Mouse (Mus musculus): ENCODE data around the gene Prss36.

The Prss36 gene

GRCm38 (mm10) chr7:127946470-127947023, at the start of gene Prss36:
TSS of gene Prss36 (minus strand) at chr7:127946725.
- in situ Hi-C loops (cut with MboI; ENCODE audit: unreplicated experiment in 2 of 2): loop anchor here (10.0 kb wide), 3 partner anchors 142 to 582 kb away; partner anchors contain the start of gene Hsd3b7 (in 1 of the 2)

GRCm38 (mm10) chr7:127993341-127993977, 46.9 kb upstream of the Prss36 start, which contains the start of gene Pycard:
TSS of gene Pycard (minus strand) at chr7:127993867.
- in situ Hi-C loops (cut with MboI; ENCODE audit: unreplicated experiment in 2 of 2): loop anchor here (5.0 to 25.0 kb wide), 4 partner anchors 101 to 719 kb away; no protein-coding TSS in a partner anchor

- in situ Hi-C loops (cut with MboI; ENCODE audit: unreplicated experiment in 2 of 2): loop anchor here (5.0 to 25.0 kb wide), 4 partner anchors 102 to 720 kb away; no protein-coding TSS in a partner anchor
These were observed 46.2 kb upstream of the Prss36 start for GRCm38 (mm10) chr7:127992488-127993340.

DNA sequence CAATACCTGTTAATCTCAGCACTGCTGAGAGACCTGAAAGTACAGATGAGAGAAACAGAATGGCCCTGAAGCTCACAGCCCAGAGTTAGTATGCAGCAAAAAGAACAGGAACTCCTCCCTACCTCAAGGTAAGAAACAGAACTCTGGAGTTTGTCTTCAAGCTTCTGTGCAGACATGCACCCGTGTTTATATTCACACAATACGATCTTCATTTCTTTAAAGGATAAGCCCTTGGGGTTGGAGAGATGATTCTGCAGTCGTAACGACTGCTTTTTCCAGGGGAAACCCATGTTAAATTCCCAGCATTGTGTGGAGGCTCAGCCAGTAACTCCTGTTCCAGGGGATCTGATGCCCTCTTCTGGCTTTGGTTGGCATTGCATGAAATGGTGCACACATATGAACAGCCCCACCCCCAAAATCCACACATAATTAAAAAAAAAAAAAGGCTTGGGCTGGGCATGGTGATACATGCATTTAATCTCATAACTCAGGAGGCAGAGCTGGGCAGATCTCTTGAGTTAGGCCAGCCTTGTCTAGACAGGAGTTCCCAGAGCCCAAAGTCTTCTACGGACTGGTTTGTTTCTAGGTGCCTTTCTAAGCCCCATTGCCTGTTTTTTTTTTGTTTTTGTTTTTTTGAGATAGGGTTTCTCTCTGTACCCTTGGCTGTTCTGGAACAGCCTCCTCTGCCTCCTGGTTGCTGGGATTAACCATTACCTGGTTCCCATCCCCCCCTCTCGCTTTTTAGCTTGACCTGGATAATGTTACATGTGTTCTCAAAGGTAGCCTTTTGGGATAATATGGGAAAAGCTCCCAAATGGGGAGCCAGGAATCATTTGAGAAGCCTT, 45.3 kb upstream of the Prss36 start:
- in situ Hi-C loops (cut with MboI; ENCODE audit: unreplicated experiment in 2 of 2): loop anchor here (5.0 to 25.0 kb wide), 4 partner anchors 103 to 720 kb away; no protein-coding TSS in a partner anchor

GRCm38 (mm10) chr7:127988904-127989303, 42.4 kb upstream of the Prss36 start:
- in situ Hi-C loops (cut with MboI; ENCODE audit: unreplicated experiment in 2 of 2): loop anchor here (5.0 to 25.0 kb wide), 3 partner anchors 218 to 723 kb away; partner anchors contain the start of gene Cox6a2 (in 1 of the 2)

- in situ Hi-C loops (cut with MboI; ENCODE audit: unreplicated experiment in 2 of 2): loop anchor here in 1 of 2 experiments (5.0 to 25.0 kb wide), 3 partner anchors 227 to 732 kb away; partner anchors contain the start of gene Cox6a2
These were observed 34.1 kb upstream of the Prss36 start for GRCm38 (mm10) chr7:127980606-127981005.

DNA sequence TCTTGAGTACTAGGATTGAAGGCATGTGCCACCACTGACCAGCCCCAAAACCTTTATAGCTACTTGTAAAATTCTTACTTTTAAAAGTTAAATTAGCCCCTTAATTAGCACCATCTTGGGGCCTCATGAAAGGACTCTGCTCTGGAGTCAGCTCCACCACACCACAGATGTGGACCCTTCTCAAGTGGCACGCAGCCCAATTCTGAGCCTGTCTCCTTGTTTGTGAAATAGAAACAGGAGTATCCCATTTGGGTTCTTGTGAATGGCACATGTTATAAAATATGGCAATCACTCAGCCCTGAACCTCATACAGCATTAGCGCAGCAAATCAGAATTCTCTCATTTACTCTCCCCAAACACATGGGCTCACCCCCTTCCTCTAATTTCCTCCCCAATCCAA, 32.3 kb upstream of the Prss36 start:
- in situ Hi-C loops (cut with MboI; ENCODE audit: unreplicated experiment in 2 of 2): loop anchor here in 1 of 2 experiments (25.0 kb wide), 2 partner anchors 358 to 733 kb away; no protein-coding TSS in a partner anchor

DNA sequence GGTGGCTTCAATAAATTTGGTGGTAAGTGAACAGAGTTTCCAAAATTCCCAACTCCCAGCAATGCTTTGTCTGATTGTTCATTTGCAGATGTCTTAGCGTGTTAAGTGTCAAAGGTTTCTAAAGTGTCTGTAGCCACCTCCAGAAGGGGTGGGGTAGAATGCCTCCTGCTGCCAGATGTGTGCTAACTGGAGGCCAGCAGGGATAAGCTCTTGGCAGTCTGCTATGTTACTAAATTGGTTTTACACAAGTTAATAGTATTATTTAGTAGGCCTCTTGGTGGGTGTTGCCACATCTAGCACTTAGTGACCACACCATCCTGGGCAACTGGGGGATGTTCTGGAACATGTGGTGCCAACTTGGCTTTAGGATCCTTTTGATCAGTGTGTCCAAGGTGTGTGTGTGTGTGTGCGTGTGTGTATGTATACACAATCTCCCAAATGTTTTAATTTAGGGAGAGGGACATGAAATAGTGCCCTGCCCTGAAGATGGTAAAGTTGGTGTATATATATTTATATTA, 27.9 kb upstream of the Prss36 start:
- in situ Hi-C loops (cut with MboI; ENCODE audit: unreplicated experiment in 2 of 2): no loop called here

DNA sequence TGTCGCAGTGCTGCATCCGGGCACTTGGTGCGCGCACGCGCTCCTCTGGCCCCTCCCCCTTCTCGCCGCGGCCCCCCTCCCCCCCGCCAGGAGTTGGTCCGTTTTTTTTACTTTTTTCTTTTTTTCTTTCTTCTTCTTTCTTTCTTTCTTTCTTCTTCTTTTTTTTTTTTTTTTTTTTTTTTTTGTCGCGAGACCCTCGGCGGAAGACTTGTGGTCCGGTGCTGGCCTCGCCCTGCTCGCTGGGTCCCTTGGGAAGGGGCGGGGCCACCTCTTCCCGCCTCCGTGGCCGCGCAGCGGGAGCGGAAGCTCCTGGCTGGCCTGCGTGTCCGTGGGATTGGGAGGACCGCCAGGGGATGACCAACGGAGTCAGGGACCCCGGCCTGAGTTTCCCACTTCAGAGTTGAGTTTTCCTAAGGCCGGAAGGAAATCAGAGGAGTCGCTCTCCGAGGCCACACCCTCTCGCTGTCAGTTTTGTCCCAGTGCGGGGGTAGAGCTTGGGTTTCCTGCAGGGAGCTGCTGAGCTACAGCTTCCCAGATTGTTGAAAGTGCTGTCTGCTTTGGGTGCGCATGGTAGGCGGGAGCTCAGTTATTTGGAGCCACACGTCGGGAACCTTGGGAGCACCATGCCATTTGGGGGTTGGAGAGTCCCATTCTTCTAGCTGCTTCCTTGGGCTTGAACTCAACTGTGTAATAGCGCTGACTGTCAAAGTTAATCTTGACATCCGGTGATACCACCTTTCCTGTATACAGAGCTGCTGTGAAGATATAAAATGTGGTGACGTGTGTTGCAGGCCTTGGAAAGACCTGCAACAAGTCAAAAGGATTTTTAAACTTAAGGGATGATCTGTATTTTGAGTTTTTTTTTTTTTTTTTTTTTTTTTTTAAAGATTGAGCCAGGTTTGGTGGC, 21.6 kb upstream of the Prss36 start:
- in situ Hi-C loops (cut with MboI; ENCODE audit: unreplicated experiment in 2 of 2): no loop called here

DNA sequence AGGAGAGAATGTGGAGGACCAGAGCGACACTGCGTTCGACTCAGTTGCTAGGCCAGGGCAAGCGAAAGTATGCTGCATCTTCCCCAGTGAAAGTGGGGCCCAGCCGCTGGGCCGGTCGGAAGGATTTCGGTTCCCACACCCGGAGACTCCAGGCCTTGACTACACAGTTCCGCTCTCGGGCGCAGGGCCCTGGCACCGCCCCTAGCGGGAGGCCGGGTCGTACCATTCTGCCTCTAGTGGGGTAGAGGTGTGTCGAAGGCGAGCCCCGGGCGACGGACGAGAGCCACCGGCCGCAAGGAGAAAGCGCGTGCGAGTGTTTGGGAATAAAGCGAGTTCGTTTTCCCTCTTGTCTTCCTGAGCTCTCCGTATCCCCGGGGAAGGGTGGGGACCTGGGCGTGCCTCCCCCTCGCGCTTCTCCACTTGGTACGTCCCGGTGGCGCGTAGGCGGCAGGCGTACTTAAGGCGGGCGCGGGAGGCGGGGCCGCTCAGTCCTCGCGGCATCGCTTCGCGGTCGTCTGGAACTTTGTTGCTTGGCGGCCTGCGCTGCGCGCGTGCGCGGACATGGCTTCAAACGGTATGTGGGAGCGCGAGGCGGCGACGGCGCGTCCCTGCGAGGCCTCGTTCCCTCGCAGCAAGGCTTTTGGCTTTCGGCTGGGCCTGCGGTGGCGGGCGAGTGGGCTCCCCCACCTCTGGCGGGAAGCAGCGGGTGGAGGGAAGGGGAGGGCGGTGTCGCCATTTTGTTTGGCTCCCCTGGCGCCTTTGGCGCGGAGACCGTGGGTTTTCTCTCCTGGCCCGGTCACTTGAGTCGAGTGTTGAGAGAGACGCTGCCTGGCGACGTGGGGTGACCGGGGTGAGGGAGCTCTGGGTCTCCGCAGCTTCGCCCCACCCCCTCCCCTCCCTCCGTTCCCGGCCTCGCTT, 20.7 kb upstream of the Prss36 start, which contains the start of gene Fus:
Fus (plus strand) TSS at position 454 of the 918 bp plus-strand sequence.
- in situ Hi-C loops (cut with MboI; ENCODE audit: unreplicated experiment in 2 of 2): no loop called here

DNA sequence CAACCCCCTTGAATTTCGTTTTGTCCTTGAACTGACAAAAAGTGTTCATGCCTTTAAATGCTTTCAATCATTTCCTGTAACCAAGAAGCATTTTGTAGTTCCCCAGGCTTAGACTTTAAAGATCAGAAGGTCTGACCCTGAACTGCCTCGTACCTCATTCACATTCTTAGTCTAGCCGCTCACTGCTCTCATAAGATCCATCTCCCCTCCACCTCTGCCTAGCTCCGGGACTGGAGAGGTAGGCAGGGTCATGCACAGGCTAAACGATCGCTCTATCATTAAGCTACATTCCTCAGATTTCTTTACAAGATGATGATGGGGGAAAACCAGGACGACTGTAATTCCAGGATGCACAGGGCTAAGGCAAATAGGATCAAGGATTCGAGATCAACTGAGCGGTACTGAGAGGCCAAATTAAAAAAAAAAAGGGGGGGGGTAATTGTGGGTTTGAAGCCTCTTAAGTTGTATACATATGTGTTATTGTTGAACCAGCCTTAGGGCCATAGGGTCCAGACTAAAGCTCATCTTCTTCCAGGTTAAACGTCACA, 19.9 kb upstream of the Prss36 start:
- in situ Hi-C loops (cut with MboI; ENCODE audit: unreplicated experiment in 2 of 2): no loop called here

DNA sequence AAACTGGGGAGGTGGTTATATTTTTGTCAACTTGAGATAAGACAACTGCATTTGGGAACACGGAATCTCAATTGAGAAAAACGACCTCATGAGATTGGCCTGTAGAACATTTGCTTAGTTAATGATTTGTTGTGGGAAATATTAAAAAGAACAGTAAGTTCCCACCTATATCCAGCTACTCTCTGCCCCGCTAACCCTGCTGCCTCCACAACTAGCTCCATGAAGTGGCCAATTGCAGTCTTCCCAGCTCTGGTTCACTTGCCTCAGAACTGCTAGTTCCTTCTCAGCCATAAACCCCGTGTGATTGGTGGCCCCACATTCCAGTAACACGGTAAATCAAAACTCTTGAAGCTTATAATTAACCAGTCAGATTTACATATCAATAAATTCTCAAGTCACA, 12.8 kb upstream of the Prss36 start:
- in situ Hi-C loops (cut with MboI; ENCODE audit: unreplicated experiment in 2 of 2): no loop called here

- in situ Hi-C loops (cut with MboI; ENCODE audit: unreplicated experiment in 2 of 2): no loop called here
These were observed 6.5 kb upstream of the Prss36 start for GRCm38 (mm10) chr7:127952864-127953581.

DNA sequence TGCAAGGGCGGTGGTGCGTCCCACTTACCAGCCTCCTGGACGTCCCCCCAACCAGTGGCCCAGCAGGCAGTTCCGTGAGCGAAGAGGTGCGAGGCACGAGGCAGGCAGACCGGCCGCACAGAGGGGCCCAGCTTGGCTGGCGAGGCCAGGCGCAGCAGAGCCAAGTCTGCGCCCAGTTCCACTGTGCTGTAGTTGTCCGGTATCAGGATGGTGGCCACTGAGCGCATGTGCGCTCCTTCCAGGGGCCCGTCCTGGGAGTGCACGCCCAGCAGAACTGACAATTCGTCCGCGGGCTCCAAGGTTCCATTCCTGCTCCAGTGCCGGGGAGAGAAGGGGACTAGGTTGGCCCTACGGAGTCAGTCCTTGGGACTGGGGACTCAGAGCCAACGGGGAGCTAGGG, 1.9 kb downstream of the Prss36 start:
- in situ Hi-C loops (cut with MboI; ENCODE audit: unreplicated experiment in 2 of 2): loop anchor here (5.0 to 10.0 kb wide), 4 partner anchors 140 to 580 kb away; partner anchors contain the start of gene Hsd3b7 (in 1 of the 2)

- in situ Hi-C loops (cut with MboI; ENCODE audit: unreplicated experiment in 2 of 2): loop anchor here (5.0 to 10.0 kb wide), 4 partner anchors 137 to 577 kb away; partner anchors contain the start of gene Hsd3b7 (in 1 of the 2)
These were observed 4.4 kb downstream of the Prss36 start for GRCm38 (mm10) chr7:127942097-127942496.

DNA sequence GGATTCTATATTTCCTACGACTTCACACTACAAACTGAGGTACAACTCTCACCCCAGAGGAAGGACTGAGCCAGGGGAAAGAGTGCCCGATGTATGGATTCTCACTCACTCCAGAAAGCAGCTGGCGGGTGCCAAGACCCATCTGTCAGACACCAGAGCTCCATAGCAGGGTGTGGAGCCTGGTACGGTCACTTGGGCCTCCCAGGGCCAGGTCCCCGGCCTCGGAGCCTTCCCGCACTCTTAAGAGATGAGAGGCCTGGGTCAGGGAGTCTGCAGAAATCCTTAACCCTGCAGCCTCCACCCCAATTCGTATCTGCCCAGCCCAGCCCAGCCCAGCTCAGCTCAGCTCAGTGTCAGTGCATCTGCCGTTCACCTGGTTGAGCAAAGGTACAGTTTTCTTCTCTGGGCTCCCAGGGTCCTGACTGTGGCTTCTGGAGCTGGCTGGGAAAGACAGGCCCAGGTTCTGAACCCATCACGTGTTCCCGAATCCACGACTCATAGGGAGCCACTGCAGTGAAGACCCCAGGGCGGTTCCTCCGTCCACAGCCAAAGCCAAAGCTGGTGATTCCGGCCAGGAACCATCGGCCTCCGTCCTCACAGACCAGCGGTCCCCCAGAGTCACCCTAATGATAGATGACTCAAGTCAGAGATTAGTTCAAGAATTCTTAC, 10.2 kb downstream of the Prss36 start:
- in situ Hi-C loops (cut with MboI; ENCODE audit: unreplicated experiment in 2 of 2): loop anchor here in 1 of 2 experiments (5.0 kb wide), 1 partner anchor 164 kb away; no protein-coding TSS in a partner anchor
